Mouse (Mus musculus) forelimb bud, embryonic 11.5 days (tissue): ENCODE results near the gene Snrnp25.
"Not testable (repeated sequence)": the region's sequence is repeated elsewhere in the genome, so short reads cannot be mapped to it uniquely, and the experiment has no call there.

Experiments used
- DNase-seq: peaks from one replicate; pipeline ENCODE4 v3.0.0-alpha.2; 2012; ENCODE audit warnings: low read depth, low spot score

Gene Snrnp25

DNA sequence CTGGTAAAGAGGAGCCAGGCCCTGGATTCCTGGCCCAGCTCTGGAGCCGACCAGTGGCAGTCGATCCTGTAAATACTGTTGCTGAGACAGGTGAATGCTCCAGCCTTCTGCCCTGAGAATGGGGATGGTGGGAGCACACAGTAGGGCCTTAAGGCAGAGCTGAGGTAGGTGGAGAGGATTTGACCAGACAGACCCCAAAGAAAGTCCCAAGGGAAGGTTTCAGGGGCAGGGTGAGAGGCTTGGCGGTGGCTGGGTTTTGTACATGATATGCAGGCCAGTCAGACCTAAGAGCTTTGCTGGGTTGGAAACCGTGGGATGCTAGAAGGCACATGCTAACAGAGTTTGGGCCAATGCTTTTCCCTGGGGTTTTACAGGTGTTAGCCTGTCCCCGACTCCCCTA, 10.6 kb upstream of the Snrnp25 start:
- no peak for DNase-seq

DNA sequence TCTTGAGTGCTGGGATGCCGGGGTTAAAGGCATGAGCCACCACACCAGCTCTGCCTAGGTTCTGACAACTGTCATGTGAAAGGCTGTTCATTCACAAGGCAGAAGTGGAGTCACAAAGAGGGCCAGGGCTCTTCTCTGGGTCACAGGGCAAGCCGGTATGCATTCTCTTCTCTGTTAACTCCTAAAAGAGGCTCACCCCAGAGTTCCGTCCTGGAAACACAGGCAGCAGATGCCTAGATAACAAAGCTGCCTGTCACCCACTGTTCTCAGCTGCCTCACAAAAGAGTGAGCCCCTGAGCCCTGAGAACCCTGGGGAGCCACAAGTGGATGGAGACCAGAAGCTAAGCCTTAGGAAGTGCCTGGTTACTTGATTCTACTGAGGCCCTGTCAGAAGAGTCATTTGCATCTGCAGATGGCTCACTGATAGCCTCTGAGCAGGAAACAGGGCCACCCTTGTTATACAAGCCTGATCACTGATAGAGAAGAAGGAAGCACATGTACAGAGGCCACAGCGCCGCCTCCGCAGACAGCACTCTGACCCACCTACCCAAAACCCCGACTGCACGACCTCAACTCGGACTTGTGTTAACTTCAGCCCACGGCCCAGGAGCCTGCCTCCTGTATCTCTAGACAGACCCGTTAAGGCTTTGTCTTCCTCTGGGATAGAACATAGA, 9.2 kb upstream of the Snrnp25 start:
- no peak for DNase-seq

DNA sequence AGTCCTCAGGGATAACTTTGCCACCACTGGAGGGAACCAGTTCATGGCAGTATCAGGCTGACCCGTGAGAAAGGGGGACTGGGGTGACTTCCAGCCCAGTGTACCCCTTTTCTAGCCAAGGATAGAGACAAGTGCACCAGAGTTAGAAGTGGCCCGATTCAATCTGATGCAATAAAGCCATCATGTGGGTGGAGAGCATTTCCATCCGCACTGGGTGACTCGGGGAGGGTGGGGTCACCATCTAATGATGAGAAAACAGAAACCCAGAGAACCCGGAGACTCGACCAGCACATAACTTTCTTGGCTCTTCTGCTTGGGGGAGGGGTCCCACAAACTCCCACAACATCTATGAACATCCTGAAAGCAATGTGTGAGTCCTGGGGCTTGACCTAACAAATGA, 8.5 kb upstream of the Snrnp25 start:
- no peak for DNase-seq

DNA sequence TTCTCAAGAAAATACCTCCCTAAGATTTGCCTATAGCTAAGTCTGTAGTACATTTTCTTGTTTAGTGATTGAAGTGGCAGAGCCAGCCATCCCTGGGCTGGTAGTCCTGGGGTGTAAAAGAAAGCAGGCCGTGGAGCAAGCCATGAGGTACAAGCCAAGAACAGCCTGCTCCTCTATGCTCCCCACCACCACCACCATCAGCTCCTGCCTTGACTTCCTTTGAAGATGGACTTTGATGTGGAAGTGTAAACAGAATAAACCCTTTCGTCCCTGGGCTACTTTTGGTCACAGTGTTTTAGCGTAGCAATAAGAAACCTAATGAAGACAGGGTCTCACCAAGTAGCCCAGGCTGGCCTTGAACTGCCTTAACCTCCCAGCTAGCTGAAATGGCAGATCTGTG, 7.4 kb upstream of the Snrnp25 start:
- no peak for DNase-seq

DNA sequence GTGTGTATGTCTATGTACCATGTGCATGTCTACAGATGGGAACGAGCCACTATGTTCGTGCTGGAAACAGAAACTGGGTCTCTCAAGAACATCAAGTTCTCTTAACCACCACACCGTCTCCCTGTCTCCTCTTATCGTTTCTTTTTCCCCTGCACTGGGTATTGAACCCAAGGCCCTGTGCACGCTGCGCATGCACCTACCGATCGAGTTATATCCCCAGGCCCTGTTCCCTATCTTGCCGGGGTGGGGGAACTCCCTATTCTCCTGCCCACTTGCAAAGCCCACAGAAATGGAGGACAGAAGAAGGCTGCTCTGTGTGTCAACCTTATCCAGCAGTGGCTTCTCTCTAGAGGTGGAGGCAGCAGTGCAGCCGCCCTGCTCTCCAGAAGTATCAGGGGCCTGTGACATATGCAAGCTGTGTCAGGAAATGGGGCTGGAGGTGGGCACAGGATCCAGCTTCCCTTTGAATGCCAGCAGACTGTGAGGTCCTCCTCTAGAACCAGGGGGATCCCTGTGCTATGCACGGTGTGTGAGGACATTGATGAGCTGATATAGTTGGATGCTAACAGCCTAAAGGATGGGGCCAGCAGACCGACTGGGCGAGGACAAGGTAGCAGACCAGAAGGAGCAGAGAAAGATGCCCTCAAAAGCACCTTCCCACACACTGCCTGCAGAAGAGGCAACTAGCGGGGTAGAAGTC, 6.8 kb upstream of the Snrnp25 start:
- no peak for DNase-seq

DNA sequence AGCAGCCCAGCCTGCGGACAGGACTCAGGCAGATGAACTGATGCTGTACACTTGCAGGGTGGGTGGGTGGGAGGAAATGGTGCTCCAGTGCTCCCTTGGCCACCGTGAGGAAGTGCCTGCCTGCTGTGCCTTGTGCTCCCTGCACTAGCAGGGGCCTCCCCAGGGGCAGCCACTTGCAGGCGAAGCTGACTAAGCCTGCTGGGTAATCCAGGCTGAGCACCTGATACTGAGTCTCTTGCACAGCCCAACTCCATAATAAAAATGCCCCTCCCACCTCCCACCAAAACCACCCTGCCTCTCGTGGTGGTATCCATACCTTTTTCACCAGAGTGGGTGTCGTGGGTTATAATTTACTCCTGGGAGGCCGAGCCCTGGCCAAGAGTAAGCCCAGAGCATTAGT, 6.0 kb upstream of the Snrnp25 start:
- DNase-seq: no peak

DNA sequence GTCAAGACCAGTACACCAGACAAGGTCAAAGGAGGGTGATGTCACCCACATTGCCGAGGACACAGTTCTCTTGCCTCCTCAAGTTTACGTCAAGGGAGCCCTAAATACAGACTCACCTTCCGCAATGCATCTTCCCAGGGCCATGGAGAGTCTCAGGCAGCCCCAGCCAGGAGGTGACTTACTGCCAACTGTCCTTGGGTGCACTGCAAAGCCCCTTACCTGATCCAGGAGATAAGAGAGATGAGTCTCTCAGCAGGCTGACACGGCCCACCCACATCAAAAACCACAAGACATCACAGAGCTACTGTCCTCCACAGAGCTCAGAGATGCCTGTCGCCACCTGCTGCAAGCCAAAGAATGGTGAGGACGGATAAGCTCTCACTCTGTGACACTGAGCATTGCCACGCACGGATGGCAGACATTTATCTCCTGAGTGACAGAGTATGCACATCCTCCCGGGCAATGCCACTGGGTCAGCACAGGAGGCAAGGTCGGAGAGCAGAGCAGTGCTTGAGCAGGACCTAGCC, 5.1 kb upstream of the Snrnp25 start, which contains the start of gene Il9r:
TSS of gene Il9r (minus strand) at position 205 of the 527 bp plus-strand sequence.
- DNase-seq: no peak

DNA sequence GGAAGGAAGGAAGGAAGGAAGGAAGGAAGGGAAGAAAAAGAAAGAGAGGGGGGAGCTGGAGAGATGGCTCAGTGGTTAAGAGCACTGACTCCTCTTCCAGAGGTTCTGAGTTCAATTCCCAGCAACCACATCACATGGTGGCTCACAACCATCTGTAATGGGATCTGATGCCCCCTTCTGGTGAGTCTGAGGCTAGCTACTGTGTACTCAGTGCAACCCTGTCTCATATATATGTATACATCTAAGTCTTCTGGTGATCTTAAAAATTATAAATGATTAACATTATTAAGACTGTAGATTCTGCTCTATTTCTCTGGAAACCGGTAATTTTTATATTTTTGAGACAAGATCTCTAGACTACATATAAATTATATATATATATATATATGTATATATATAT, 4.2 kb upstream of the Snrnp25 start:
- DNase-seq: not testable (repeated sequence)

DNA sequence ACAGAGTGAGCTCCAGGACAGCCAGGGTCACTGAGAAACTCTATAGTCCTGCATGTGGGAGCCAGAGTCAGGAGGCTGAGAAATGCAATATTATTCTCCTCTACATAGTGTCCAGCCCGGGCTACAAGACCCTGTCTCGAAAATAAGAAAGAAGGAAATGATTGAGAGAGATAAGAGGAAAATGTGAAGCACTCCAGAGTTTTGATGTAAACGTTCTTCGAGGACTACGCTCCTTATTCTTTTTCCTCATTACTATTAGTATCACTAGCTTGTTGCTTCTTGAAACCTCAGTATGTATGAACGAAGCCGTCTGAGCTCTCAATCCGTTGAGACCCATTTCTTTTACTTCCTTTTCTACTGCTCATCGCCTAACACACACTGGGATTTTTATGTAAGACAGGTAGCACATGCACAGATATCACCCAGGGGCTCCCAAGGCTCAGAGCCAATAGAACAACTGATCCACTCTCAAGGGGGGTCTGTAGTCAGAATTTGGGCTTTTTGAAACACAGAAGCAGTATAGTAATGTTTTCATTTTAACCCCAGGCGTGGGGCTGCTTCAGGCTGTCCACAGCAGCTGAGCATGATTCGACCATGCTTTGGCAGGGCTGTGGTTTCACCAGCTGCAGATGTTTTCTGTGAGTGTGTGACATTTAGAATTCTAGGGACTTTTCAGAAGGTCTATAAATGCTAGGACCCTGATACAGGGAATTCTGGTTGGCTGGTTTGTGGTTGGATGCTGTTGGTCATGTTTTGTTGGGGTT, 3.1 kb upstream of the Snrnp25 start:
- DNase-seq: no peak

DNA sequence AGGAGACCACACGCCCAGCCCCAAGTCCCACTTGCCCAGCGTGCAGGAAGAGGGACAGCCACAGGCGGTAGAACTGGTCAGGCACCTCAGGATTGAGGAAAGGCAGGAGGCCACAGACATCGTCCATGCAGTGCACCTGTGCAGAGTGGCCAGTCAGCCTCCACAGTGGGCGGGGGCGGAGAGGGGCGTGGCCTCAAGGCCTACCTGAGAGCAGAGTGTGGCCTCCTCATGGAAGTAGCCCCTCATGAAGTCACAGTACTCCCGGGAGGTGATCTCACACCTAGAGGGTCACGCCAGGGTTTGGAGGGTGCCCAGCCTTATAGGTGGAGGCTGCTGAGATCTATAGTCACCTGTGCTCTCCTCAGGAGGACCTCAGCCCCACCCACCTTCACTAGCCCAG, 5.4 kb downstream of the Snrnp25 start:
- no peak for DNase-seq

DNA sequence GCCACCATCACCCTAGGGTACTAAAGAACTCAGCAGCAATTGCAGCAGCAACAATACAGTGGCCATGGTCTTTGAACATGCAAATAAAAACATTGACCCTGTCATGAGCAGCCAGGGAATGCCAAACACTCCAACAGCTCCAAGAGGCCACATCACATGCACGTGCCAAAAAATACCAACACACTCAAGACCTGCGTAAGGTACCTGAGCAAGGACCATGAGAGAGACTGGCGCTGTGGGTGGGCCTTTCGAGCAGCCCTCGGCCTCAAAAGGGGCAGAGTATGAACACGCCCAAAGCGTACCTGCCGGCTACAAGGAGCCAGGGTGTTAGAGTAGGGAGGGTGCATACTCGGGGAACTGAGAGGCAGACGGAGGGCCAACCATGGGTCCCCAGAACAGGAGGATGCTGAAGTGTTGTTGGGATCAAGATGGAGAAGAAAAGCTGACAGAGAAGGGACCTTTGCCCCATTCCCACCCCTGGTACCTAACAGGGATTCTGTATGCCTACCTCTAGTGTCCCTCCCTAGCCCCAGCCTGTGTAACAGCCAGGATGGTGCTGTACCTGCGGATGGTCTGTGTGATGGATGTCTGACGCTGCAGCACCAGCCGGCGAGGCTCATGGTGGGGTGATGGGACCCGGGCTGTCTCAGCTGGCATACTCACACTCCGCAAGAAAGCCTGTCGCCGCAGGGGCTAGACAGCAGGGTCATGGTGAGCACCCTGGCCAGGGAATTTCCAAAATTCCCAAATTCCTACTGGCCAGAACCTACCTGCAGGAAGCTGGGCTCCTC, 10.4 kb downstream of the Snrnp25 start:
- no peak for DNase-seq

DNA sequence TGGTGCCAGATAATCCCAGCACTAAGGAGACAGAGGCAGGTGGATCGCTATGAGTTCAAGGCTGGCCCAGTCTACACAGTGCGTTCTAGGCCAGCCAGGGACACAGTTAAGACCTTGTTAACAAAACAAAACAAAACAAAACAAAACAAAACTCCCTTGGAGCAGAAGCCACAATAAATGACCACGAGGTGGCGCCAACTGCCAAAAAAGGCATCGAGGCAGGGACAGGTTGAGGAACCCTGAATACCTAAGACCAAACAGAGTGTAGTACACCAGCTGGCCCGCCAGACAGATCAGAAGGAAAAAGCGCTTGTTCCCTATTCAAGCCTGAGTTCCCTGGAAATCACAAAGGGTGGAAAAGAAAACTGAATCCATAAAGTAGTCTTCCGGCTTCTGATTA, 11.6 kb downstream of the Snrnp25 start:
- DNase-seq: no peak

DNA sequence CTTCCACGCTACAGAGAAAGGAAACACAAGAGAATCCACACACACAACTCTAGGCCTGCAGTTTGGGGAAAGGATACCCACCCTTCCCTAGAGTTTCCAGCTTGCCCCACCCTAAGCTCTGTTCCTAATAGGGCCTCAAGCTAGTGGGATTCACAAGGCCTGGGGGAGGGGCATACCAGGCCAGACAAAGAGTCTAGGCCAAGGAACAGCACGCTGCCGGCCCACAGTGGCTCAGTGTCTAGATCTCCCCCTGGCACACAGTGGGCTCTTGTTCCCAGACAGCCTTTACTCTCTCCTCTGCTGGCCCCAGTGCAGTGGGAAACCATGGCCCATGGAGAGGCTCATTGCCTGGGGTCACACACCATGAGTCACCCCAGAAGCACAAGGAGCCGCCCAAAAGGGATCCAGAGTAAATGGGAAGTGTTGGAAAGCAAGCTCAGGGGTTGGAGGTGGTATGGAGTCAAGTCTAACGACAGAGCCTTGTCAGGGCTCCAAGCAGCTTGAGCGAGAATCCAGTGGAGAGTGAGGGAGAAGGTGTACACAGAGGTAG, 13.4 kb downstream of the Snrnp25 start:
- no peak for DNase-seq

DNA sequence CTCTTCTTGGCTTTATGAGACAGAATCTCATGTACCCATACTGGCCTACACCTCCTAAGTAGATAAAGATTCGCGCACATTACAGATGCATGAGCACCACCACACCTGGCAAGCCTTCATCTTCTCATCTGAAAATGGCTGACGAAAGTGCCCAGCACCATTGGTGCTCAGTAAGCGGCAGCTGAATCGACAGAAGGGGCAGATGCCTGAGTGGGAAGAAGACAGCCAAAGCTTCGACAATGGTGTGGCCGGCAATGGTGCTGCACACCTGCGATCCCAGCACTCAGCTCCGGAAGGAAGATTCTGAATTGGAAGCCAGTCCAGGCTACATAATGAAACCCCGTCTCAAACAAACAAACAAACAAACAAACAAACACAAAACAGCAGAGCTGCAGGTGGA, 14.1 kb downstream of the Snrnp25 start:
- no peak for DNase-seq

DNA sequence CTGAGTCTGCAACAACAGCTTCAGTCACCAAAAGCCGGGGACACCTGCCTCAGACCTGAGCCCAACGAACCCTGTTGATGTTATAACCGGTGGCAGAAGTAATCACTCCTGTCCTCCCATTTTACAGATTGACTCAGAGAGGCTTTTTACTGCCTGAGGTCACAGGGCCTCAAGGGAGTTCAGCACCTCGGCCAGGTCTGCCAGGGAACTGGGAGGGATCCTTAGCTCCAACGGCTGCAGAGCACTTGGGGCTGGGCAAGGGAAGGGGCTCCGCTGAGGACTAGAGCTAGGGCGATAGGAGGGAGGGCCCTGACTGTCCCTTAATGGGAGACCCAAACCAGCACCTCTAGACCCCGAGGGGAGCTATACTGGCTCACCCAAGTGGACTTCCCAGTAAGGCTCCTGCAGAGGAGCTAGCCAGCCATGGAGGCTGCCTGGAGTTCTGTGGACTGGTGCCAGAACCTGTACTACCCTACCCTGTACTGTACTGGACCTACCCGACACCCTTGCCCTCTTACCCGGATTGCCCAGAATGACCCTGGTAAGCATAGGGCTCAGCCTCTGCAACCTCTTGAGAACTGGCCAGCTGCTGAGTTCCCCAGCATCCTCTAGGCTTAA, 15.5 kb downstream of the Snrnp25 start:
- no peak for DNase-seq

DNA sequence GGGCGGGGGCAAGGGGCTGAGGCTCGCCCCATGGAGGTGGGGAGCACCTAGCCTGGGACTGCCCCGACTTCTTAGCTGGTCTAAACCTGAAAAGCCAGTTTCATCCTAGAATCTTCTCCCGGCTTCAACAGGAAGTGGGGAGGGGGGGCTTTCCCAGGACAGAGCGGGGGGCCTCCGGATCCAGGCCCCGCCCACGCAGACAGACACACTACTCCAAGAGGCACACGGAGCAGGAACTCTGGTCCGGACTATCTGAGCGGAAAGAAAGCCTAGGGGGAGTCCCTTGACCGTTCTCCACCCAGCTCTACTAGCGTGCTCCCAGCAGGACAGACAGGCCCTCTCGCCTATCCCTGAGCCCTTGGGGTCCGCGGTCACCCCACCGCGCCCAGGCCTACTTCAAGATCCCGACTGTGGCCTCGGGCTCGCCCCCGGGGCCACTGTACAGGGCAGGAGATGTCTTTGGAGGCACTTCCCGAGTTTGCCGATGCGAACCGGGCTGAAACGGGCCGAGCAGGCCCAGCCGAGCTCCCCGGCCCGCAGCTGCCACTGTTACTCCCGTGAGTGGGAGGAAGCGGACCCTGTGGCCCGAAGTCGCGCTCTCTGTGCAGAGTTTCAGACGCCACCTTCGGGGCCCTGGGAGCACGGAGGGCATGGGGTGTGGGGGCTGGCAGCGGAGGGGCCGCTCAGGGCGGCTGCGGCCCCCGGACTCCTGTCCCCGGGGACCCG, 16.2 kb downstream of the Snrnp25 start:
- DNase-seq: no peak

DNA sequence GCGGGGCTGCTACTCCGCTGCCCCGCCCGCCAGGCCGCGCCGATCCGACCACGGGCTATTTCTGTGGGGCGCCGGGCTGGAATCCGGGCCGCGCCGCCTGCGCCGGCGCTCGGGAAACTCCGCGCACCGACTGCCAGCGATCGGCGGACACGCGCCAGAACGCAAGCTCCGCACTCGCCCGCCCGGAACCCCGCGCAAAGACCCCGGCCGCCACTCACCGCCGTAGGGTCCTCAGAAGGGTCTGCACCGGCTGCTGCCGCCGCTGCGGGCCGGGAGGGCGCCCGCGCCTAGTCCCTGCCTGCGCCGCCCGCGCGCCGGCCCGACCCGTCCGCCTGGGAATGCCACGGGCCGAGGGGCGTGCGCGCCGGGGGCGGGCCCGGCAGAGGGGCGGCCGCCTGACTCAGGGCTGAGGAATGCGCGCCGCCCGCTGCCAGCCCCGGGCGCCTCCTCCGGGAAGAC, 16.8 kb downstream of the Snrnp25 start, which contains the start of gene Rhbdf1:
TSS of gene Rhbdf1 (minus strand) at position 350 of the 459 bp plus-strand sequence.
- DNase-seq: no peak

DNA sequence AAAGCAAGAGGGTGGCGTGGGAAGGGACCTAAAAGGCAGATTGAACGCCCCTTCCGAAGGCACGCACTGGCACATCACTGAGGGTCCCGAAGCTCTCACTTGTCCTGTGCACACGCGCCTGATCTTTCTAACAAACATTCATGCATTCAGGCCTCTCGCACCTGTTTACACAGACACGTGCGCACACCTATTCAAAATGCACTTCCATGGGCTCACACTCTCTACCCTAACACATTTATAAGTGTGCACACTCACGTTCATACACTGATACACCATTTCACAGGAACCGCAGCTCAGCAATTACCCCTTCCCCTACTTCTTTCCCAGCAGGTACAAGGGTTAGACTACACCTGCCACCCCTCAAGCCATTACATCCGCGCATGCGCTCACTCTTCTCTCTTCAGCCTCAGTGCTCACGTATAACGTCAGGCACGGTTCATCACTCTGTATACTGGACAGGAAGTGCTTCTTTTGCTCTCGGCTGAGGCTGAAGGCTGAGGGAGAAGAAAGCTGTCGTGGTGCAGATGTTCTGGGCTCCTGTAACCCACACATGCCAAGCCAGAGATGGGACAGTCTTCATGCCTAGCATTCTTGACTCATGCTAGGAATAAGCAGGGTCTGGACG, 17.5 kb downstream of the Snrnp25 start:
- no peak for DNase-seq

DNA sequence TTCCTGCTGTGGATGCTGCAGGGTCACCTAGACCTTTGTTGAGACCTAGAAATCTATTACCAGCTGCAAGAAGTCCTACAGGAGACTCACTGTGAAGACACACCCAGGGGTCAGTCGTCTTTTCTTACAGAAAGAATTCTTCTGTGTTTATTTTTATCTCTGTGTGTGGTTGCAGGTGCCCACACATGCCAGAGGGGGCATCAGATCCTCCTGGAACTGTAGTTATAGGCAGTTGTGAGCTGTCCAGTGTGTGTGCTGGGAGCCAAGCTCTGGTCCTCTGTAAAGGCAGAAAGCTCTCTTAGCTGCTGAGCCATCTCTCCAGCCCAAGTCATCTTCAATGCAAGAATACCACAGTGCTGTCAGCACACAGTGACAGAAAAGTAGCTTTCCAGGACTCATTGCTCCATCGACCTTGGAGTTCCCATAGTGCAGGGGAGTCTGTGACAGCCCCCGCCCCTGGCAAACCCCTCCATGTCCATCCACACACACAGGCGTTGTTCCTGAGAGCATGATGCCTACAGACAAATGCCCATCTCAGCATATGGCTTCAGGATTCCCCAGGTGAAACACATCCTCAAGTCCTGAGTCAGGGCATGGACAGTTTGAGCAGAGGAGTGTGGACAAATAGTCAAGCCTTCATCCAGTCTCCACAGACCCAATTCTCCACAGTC, 18.2 kb downstream of the Snrnp25 start:
- DNase-seq: no peak
